Mouse (Mus musculus): ENCODE data around the gene Slc22a2.

DNA sequence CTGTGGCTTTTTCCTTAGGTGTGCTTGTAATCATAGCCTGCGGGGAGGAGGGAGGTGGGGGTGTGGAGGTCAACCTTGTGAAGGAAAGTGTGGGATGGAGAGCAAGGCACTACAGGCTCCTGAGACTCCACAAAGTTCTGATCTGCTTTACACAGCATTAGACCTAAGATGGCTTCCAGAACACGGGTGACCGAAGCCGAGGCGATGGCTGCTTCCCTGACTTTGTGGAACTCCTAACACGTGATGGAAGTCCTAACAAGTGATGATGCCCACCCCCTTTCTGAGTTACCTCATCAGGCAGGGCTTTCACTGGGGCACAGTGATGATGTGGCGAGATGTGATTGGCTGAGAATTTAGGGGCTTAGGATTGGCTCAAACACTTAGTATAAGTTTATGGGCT lies 6.8 kb upstream of the Slc22a2 start:
- no peak for TF ChIP-seq GATA1 (IDR thresholded peaks at IDR 0.05; ENCODE audit: borderline replicate concordance, low read length)
- no peak for TF ChIP-seq FLI1 (IDR thresholded peaks at IDR 0.05; ENCODE audit: low read length)
